12 mouse cellular contexts compared by ENCODE assay signal in the genomic region with DNA sequence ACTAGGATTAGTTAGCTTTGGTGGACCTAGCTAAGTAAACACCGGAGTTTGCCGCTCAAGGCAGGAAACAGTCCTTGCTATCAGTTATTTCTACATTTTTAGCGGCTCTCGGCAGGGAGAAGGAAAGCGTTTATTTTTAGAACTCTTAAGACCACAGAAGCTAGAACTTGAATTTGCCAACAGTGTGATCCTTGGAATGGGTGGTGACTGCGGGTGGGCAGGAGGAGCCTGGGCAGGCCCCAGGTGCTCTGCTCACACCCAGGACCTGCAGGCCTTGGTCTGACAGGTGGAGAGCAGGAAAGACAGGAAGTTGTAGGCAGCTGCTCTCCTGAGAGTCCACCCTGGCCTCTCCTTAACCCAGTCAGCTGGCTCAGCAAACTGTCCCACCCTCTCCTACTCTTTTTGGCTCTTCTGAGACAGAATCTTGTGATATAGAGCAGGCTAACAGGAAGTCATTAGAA.
DNase-seq lines count a peak whose midpoint lies in the region; ATAC-seq and TF ChIP-seq lines count a peak whose summit lies in the region.
"Had no signal": no experiment of that assay in that cellular context is flagged by ENCODE, and none has a peak within 500 bp of the region (broad histone marks: within the 10 kb centered on the region; RNA-seq: fewer than 3 reads in every experiment).

No protein-coding gene starts in this region.

- no peak for ATAC-seq in kidney, embryonic 16.5 days (ENCODE audit: low FRiP score, low TSS enrichment)
- ATAC-seq in heart, embryonic 11.5 days (replicated peaks; ENCODE audit: insufficient number of reproducible peaks, low FRiP score, low TSS enrichment) = no peak
- no peak for ATAC-seq in liver, embryonic 15.5 days (ENCODE audit: insufficient read depth)
- ATAC-seq: forebrain, embryonic 15.5 days had no signal

- no peaks in the 10 kb centered on the region for H3K36me3 ChIP-seq in kidney, embryonic 16.5 days (ENCODE audit: insufficient read depth, low read length)
- peaks cover 1% of the 10 kb centered on the region; the same call in 1 of the 2 replicates for H3K36me3 ChIP-seq in heart, embryonic 11.5 days (ENCODE audit: control insufficient read depth, insufficient read depth, low read length)
- H3K36me3 ChIP-seq in liver, embryonic 15.5 days (replicated peaks) = peaks cover 24% of the 10 kb centered on the region
- H3K36me3 ChIP-seq in small intestine, adult 2 months (ENCODE audit: control insufficient read depth, insufficient read depth, low read length) = peaks cover 18% of the 10 kb centered on the region
- H3K36me3 ChIP-seq: forebrain, embryonic 15.5 days; neural tube, embryonic 15.5 days had no signal

- no peaks in the 10 kb centered on the region for H3K27me3 ChIP-seq in kidney, embryonic 16.5 days (ENCODE audit: insufficient read depth, low read length)
- H3K27me3 ChIP-seq in heart, embryonic 11.5 days (ENCODE audit: control insufficient read depth, insufficient read depth, low read length) = no peaks in the 10 kb centered on the region
- H3K27me3 ChIP-seq in liver, embryonic 15.5 days = no peaks in the 10 kb centered on the region
- H3K27me3 ChIP-seq in small intestine, adult 2 months (ENCODE audit: control insufficient read depth, insufficient read depth, low read length) = no peaks in the 10 kb centered on the region
- H3K27me3 ChIP-seq: forebrain, embryonic 15.5 days; limb, embryonic 13.5 days; neural tube, embryonic 15.5 days had no signal

- H3K4me1 ChIP-seq in kidney, embryonic 16.5 days (ENCODE audit: insufficient read depth, low read length) = peaks cover 23% of the 10 kb centered on the region
- H3K4me1 ChIP-seq in heart, embryonic 11.5 days (ENCODE audit: control insufficient read depth, insufficient read depth, low read length) = peaks cover 16% of the 10 kb centered on the region
- H3K4me1 ChIP-seq in liver, embryonic 15.5 days (replicated peaks) = peaks cover 12% of the 10 kb centered on the region; the same call in 1 of the 2 replicates
- H3K4me1 ChIP-seq in small intestine, adult 2 months (ENCODE audit: control insufficient read depth, insufficient read depth, insufficient read length, low read length) = peaks cover 5% of the 10 kb centered on the region; the same call in 1 of the 2 replicates
- H3K4me1 ChIP-seq: forebrain, embryonic 15.5 days; neural tube, embryonic 15.5 days had no signal

- H3K9me3 ChIP-seq in kidney, embryonic 16.5 days (ENCODE audit: low read length) = no peaks in the 10 kb centered on the region
- H3K9me3 ChIP-seq in heart, embryonic 11.5 days (replicated peaks; ENCODE audit: control insufficient read depth, low read length) = no peaks in the 10 kb centered on the region
- H3K9me3 ChIP-seq in liver, embryonic 15.5 days (replicated peaks) = no peaks in the 10 kb centered on the region
- H3K9me3 ChIP-seq: forebrain, embryonic 15.5 days; limb, embryonic 13.5 days; neural tube, embryonic 15.5 days had no signal

- TF ChIP-seq CTCF in small intestine, adult 2 months (IDR thresholded peaks at IDR 0.05; ENCODE audit: extremely low read depth, insufficient read length, insufficient replicate concordance, low read depth, low read length) = no peak

- H3K4me3 ChIP-seq in kidney, embryonic 16.5 days (ENCODE audit: low read length) = no peak overlapping the region
- H3K4me3 ChIP-seq in heart, embryonic 11.5 days (ENCODE audit: low read depth, low read length) = no peak overlapping the region
- H3K4me3 ChIP-seq in liver, embryonic 15.5 days (replicated peaks) = no peak overlapping the region
- H3K4me3 ChIP-seq in small intestine, adult 2 months (ENCODE audit: low read depth, low read length) = no peak overlapping the region
- H3K4me3 ChIP-seq: forebrain, embryonic 15.5 days; limb, embryonic 13.5 days; neural tube, embryonic 15.5 days had no signal

- no peak overlapping the region for H3K9ac ChIP-seq in kidney, embryonic 16.5 days (replicated peaks; ENCODE audit: low read length)
- H3K9ac ChIP-seq in heart, embryonic 11.5 days (ENCODE audit: low read depth, low read length) = 0 out of 2 replicates have a peak overlapping the region, but pooled peaks have one; percentile 54
- no peak overlapping the region for H3K9ac ChIP-seq in liver, embryonic 15.5 days
- H3K9ac ChIP-seq: forebrain, embryonic 15.5 days; limb, embryonic 13.5 days; neural tube, embryonic 15.5 days had no signal

- intact Hi-C loops in left cerebral cortex, postnatal 4 days (cut with DNase I) = no loop called here

- DNase-seq in kidney, postnatal 14 days = no peak
- DNase-seq in urinary bladder, postnatal 10 days (ENCODE audit: low spot score) = no peak
- DNase-seq in left cerebral cortex, postnatal 4 days = no peak
- no peak for DNase-seq in cerebellum, postnatal 25 days
- DNase-seq: cerebellum, adult 9-11 months had no signal

- H3K4me2 ChIP-seq in kidney, embryonic 16.5 days (replicated peaks; ENCODE audit: low read depth, low read length) = no peak overlapping the region
- H3K4me2 ChIP-seq in heart, embryonic 11.5 days = peak overlapping the region; percentile 46
- H3K4me2 ChIP-seq in liver, embryonic 15.5 days = peak overlapping the region; percentile 10; the same call in 1 of the 2 replicates
- H3K4me2 ChIP-seq: forebrain, embryonic 15.5 days; limb, embryonic 13.5 days; neural tube, embryonic 15.5 days had no signal

- no peak for TF ChIP-seq POLR2A in small intestine, adult 2 months (IDR thresholded peaks at IDR 0.05; ENCODE audit: low read depth, low read length)

- 52% methylated on average over 6 of the region's 6 CpGs for WGBS in kidney, embryonic 16.5 days
- 19% methylated on average over 6 of the region's 6 CpGs for WGBS in heart, embryonic 11.5 days (ENCODE audit: insufficient replicate concordance)
- 10% methylated on average over 6 of the region's 6 CpGs for WGBS in liver, embryonic 15.5 days (ENCODE audit: insufficient replicate concordance)
- WGBS in small intestine, adult 2 months = 9% methylated on average over 6 of the region's 6 CpGs

- peak overlapping the region; percentile 80 for H3K27ac ChIP-seq in kidney, embryonic 16.5 days (ENCODE audit: low read length)
- H3K27ac ChIP-seq in heart, embryonic 11.5 days (ENCODE audit: low read depth, low read length) = peak overlapping the region; percentile 79
- H3K27ac ChIP-seq in liver, embryonic 15.5 days (replicated peaks) = peak overlapping the region; percentile 61; the same call in 1 of the 2 replicates
- peak overlapping the region; percentile 71; the same call in 1 of the 2 replicates for H3K27ac ChIP-seq in small intestine, adult 2 months (ENCODE audit: insufficient read depth, low read depth, low read length)
- H3K27ac ChIP-seq: forebrain, embryonic 15.5 days; limb, embryonic 13.5 days; neural tube, embryonic 15.5 days had no signal
